Mouse (Mus musculus) forebrain, embryonic 14.5 days (tissue): ENCODE measurements at regions not wholly inside any gene's neighbourhood (a gene's known extent, or its start where the extent isn't known, plus 50 kb on each side); places are given as distances from the start of the nearest gene placed in this dataset.
A peak's percentile ranks its signal among the peaks of the same experiment; 100 is the strongest.

Experiments used
- ATAC-seq: fragments of 200-750 bp; cut with Nextera tagmentation; 2 replicates; pipeline ENCODE4 v1.8.0; 2017; ENCODE audit warnings: mild to moderate bottlenecking, moderate library complexity
- DNase-seq: peaks from one replicate; pipeline ENCODE4 v3.0.0-alpha.2; 2015; ENCODE audit warnings: low spot score
- H3K27ac ChIP-seq: fragments of 300-500 bp; sonication (generic); 2 replicates; pipeline ENCODE4 v1.5.1; 2014; ENCODE audit warnings: low read depth, mild to moderate bottlenecking, control low read depth, low read length, moderate library complexity
- H3K27me3 ChIP-seq: fragments of 300-500 bp; sonication (generic); replicated peaks from 2 replicates; pipeline ENCODE4 v1.6.1; 2014; ENCODE audit warnings: low read length, control low read depth, mixed read lengths; ENCODE audit not compliant: control insufficient read depth, insufficient read depth
- H3K36me3 ChIP-seq: fragments of 300-500 bp; sonication (generic); 2 replicates; pipeline ENCODE4 v1.6.1; 2014; ENCODE audit warnings: low read length, control low read depth; ENCODE audit not compliant: control insufficient read depth, insufficient read depth
- H3K4me1 ChIP-seq: fragments of 300-500 bp; sonication (generic); 2 replicates; pipeline ENCODE4 v1.6.1; 2014; ENCODE audit warnings: antibody characterized with exemption, low read length, control low read depth; ENCODE audit not compliant: control insufficient read depth, insufficient read depth
- H3K4me2 ChIP-seq: fragments of 300-500 bp; sonication (generic); 2 replicates; pipeline ENCODE4 v1.6.1; 2014; ENCODE audit warnings: mild to moderate bottlenecking, control low read depth, low read length
- H3K4me3 ChIP-seq: fragments of 300-500 bp; sonication (generic); 2 replicates; pipeline ENCODE4 v1.5.1; 2014; ENCODE audit warnings: low read depth, low read length, control low read depth
- H3K9ac ChIP-seq: fragments of 300-500 bp; sonication (generic); 2 replicates; pipeline ENCODE4 v1.6.1; 2014; ENCODE audit warnings: mild to moderate bottlenecking, low read length, control low read depth, moderate library complexity
- H3K9me3 ChIP-seq: fragments of 300-500 bp; sonication (generic); replicated peaks from 2 replicates; pipeline ENCODE4 v1.6.1; 2016; ENCODE audit warnings: low read length, control low read depth, mixed read lengths; ENCODE audit not compliant: control insufficient read depth
- WGBS: fragments of 180-500 bp; shearing (Covaris S2); extraction: QIAGEN DNeasy Blood & Tissue Kit; methylation state at CpG from one replicate; pipeline ENCODE4 v1.1.7; 2014; 5-methylcytosine and 5-hydroxymethylcytosine counted together

GRCm38 (mm10) chr5:103293953-103294352, 82.8 kb upstream of the Mapk10 start:
- Histone ChIP-seq H3K4me3 (no peak overlapping the region), H3K27me3 (no peaks in the 10 kb centered on the region), H3K27ac (no peak overlapping the region), H3K9me3 (no peaks in the 10 kb centered on the region), H3K4me2 (no peak overlapping the region), H3K36me3 (no peaks in the 10 kb centered on the region), H3K4me1 (no peaks in the 10 kb centered on the region), H3K9ac (no peak overlapping the region)
- no peak for ATAC-seq
- DNase-seq, result no peak
- 85% methylated on average over 3 of the region's 3 CpGs for WGBS

DNA sequence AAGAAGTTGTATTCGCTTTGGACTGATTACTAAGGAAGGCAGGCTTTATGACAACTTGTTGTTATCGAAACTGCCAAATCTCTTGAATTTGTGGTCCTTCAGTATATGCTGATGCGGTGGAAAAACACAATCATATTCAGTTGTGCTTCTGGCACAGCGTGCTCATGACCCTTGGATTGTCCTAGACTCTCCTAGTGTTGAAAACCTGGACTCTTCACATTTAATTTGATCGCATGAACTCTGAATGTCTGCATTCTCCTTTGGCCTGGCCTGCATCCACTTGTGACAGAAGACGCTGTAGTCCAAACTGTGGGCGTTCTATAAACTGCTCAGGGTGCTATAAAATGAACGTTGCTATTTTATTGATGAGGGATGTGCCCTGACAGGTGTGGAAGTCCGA, 80.6 kb upstream of the Mapk10 start:
- Histone ChIP-seq H3K9me3 (no peaks in the 10 kb centered on the region), H3K4me2 (no peak overlapping the region), H3K27ac (no peak overlapping the region), H3K9ac (no peak overlapping the region), H3K4me1 (no peaks in the 10 kb centered on the region), H3K4me3 (no peak overlapping the region), H3K27me3 (no peaks in the 10 kb centered on the region), H3K36me3 (no peaks in the 10 kb centered on the region)
- ATAC-seq (no peak), DNase-seq (no peak)
- 91% methylated on average over 9 of the region's 9 CpGs for WGBS

DNA sequence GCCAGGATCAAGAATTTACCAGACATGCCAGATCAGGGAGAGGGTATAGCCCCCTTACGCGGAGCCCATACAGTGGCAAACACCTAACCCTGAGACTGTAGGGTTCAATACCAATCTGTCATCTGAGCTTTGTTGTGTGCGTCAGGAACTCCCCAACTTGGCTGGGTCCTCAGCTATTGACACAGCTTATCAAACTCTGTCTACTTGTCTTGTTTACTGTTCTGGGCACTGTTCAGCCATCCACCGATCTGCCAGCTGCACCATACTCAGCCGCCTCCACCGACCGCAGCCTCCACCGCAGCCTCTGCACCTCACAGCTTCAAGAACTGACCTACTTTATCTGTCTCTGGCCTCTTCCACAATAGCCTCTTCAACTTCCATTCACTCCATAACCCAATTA, 80.1 kb upstream of the Mapk10 start:
- no peak overlapping the region for H3K9ac ChIP-seq
- ATAC-seq (no peak), DNase-seq (no peak)
- no peak overlapping the region for H3K4me2 ChIP-seq
- no peaks in the 10 kb centered on the region for H3K9me3 ChIP-seq
- no peak overlapping the region for H3K4me3 ChIP-seq
- H3K27ac ChIP-seq, result no peak overlapping the region
- 92% methylated on average over 8 of the region's 8 CpGs for WGBS
- H3K36me3 ChIP-seq, result no peaks in the 10 kb centered on the region
- no peaks in the 10 kb centered on the region for H3K27me3 ChIP-seq
- H3K4me1 ChIP-seq, result no peaks in the 10 kb centered on the region

DNA sequence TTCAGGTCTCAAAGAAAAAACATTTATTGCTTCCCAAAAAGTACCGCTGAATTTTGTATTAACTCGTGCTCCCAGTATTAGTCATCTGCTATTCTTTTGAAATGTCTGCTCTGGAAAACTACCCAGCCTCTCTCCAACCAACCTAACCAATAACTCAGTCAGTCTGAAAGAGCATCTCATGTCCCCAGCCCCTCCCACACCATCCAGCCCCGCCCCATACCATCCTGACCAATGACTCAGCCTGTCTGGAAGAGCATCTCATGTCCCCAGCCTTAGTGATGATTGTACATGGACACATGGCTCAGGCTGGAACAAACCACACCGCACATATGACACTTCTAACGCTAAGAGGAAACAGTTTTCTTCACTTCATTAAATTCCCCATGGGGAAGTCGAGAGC, 58.1 kb upstream of the Mapk10 start:
- no peak for ATAC-seq
- WGBS, result 92% methylated on average over 6 of the region's 6 CpGs

GRCm38 (mm10) chr5:103264903-103265302, 53.8 kb upstream of the Mapk10 start:
- Histone ChIP-seq H3K9ac (no peak overlapping the region), H3K4me3 (no peak overlapping the region), H3K4me1 (no peaks in the 10 kb centered on the region), H3K27ac (no peak overlapping the region), H3K27me3 (no peaks in the 10 kb centered on the region), H3K36me3 (no peaks in the 10 kb centered on the region), H3K4me2 (no peak overlapping the region), H3K9me3 (no peaks in the 10 kb centered on the region)
- DNase-seq (no peak), ATAC-seq (no peak)
- whole genome bisulfite sequencing, result 83% methylated on average over 2 of the region's 2 CpGs

More for the DNA sequence above, 58.1 kb upstream of the Mapk10 start:
- H3K9me3 ChIP-seq, result no peaks in the 10 kb centered on the region
- no peak overlapping the region for H3K4me2 ChIP-seq
- no peaks in the 10 kb centered on the region for H3K36me3 ChIP-seq
- H3K27me3 ChIP-seq, result no peaks in the 10 kb centered on the region
- H3K27ac ChIP-seq, result no peak overlapping the region
- DNase-seq, result no peak
- no peak overlapping the region for H3K9ac ChIP-seq
- no peaks in the 10 kb centered on the region for H3K4me1 ChIP-seq
- H3K4me3 ChIP-seq, result no peak overlapping the region

GRCm38 (mm10) chr5:103261406-103261805, 50.3 kb upstream of the Mapk10 start:
- Histone ChIP-seq H3K9ac (no peak overlapping the region), H3K27me3 (no peaks in the 10 kb centered on the region), H3K9me3 (no peaks in the 10 kb centered on the region), H3K4me3 (no peak overlapping the region), H3K4me1 (no peaks in the 10 kb centered on the region), H3K4me2 (no peak overlapping the region), H3K36me3 (no peaks in the 10 kb centered on the region), H3K27ac (no peak overlapping the region)
- DNase-seq, result peak; percentile 25
- 87% methylated on average over 10 of the region's 10 CpGs for WGBS
- no peak for ATAC-seq
